Mouse (Mus musculus) 416B (cell line): ENCODE measurements around the gene Arhgap4.

ENCODE experiments used
- DNase-seq: peaks from one replicate; pipeline ENCODE4 v3.0.0; 2011; ENCODE audit warnings: low read depth

Gene Arhgap4

GRCm38 (mm10) chrX:73914827-73915703, 6.6 kb downstream of the Arhgap4 start:
- peak; percentile 99 for DNase-seq

- DNase-seq: peak; percentile 67
These were observed 10.1 kb downstream of the Arhgap4 start for GRCm38 (mm10) chrX:73911588-73911987.

- peak; percentile 57 for DNase-seq
These were observed 10.5 kb downstream of the Arhgap4 start for GRCm38 (mm10) chrX:73911156-73911555.

- peak; percentile 20 for DNase-seq
These were observed 11.2 kb downstream of the Arhgap4 start for GRCm38 (mm10) chrX:73910451-73910850.

GRCm38 (mm10) chrX:73910049-73910448, 11.6 kb downstream of the Arhgap4 start:
- DNase-seq: peak; percentile 58

- peak; percentile 17 for DNase-seq
These were observed 23.7 kb downstream of the Arhgap4 start for GRCm38 (mm10) chrX:73897959-73898358.

GRCm38 (mm10) chrX:73895719-73896118, 26.0 kb downstream of the Arhgap4 start, which contains the start of gene L1cam:
L1cam (minus strand) TSS chrX:73896105.
- DNase-seq: peak; percentile 45

- no peak for DNase-seq
These were observed 28.8 kb downstream of the Arhgap4 start for GRCm38 (mm10) chrX:73892833-73893232.

- DNase-seq: no peak
These were observed 30.0 kb downstream of the Arhgap4 start, which contains the start of gene Avpr2 for GRCm38 (mm10) chrX:73891551-73892152. Avpr2 (plus strand) TSS chrX:73892102.

- DNase-seq: no peak
These were observed 40.2 kb downstream of the Arhgap4 start for GRCm38 (mm10) chrX:73881463-73881862.

GRCm38 (mm10) chrX:73881036-73881427, 40.6 kb downstream of the Arhgap4 start:
- no peak for DNase-seq

GRCm38 (mm10) chrX:73880194-73881035, 41.3 kb downstream of the Arhgap4 start:
- peak; percentile 48 for DNase-seq

GRCm38 (mm10) chrX:73877014-73877413, 44.7 kb downstream of the Arhgap4 start:
- DNase-seq: peak; percentile 6

- no peak for DNase-seq
These were observed 45.8 kb downstream of the Arhgap4 start for GRCm38 (mm10) chrX:73875881-73876280.

GRCm38 (mm10) chrX:73871956-73872355, 49.7 kb downstream of the Arhgap4 start:
- no peak for DNase-seq

- no peak for DNase-seq
These were observed 50.2 kb downstream of the Arhgap4 start for GRCm38 (mm10) chrX:73871474-73871873.

GRCm38 (mm10) chrX:73869334-73869733, 52.3 kb downstream of the Arhgap4 start:
- peak; percentile 39 for DNase-seq

GRCm38 (mm10) chrX:73867852-73868251, 53.8 kb downstream of the Arhgap4 start:
- DNase-seq: no peak

GRCm38 (mm10) chrX:73867256-73867655, 54.4 kb downstream of the Arhgap4 start:
- no peak for DNase-seq

GRCm38 (mm10) chrX:73864692-73865091, 57.0 kb downstream of the Arhgap4 start:
- DNase-seq: no peak

- no peak for DNase-seq
These were observed 66.6 kb downstream of the Arhgap4 start for GRCm38 (mm10) chrX:73855087-73855408.

- no peak for DNase-seq
These were observed 67.2 kb downstream of the Arhgap4 start for GRCm38 (mm10) chrX:73854326-73855086.
